In the genomic region with DNA sequence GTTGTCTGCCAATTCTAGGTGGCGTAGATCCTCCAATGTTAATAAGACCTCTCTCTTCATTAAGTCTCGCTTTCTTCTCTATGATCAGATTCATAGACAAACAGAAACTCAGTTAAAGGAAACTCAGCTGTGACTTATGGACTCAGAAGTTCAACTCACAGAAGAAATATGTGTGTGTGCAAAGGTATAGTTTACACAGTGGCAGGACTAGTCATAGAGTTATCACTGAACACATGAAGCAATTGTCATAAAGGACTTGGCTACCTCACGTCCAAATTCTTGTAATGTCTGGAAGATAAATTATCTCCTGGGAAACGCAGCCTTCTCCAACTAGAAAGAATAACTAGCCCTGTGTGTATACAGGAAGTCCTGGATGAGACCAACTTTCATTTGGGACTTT, we compare ENCODE assay signal across 45 mouse cellular contexts. TPM values are rescaled to one million over a fixed set of nuclear protein-coding genes. Genes with fewer than 3 reads are reported as not detected.
"Had no signal": no experiment of that assay in that cellular context is flagged by ENCODE, and none has a peak within 500 bp of the region (broad histone marks: within the 10 kb centered on the region; RNA-seq: fewer than 3 reads in every experiment).

No protein-coding gene starts in this region.

- H3K27ac ChIP-seq: heart, adult 2 months; heart, embryonic 10.5 days; heart, embryonic 13.5 days; heart, embryonic 15.5 days; hindbrain, embryonic 10.5 days; hindbrain, embryonic 12.5 days; hindbrain, embryonic 13.5 days; hindbrain, embryonic 14.5 days; hindbrain, embryonic 15.5 days; hindbrain, postnatal 0 days; kidney, embryonic 15.5 days; kidney, postnatal 0 days; layer of hippocampus, adult 2 months; left cerebral cortex, adult 2 months had no signal

- ATAC-seq: hindbrain, embryonic 16.5 days; hindbrain, postnatal 0 days; inflammation-experienced regulatory T-cells, adult 6 months had no signal

- DNase-seq: heart, adult 2 months; heart, postnatal 10 days; heart, postnatal 14 days; heart, postnatal 36 days; heart, postnatal 4 days; kidney, adult 11 months; kidney, adult 18-20 months; kidney, adult 2 months; kidney, adult 8-10 months; kidney, postnatal 10 days; kidney, postnatal 14 days; kidney, postnatal 25 days; kidney, postnatal 36 days; kidney, postnatal 4 days; layer of hippocampus, adult 9-11 months; layer of hippocampus, postnatal 36 days had no signal

- H3K9me3 ChIP-seq: heart, embryonic 10.5 days; heart, embryonic 15.5 days; hindbrain, embryonic 10.5 days; hindbrain, embryonic 12.5 days; hindbrain, embryonic 13.5 days; hindbrain, embryonic 15.5 days; kidney, embryonic 15.5 days had no signal

- H3K4me1 ChIP-seq: heart, embryonic 10.5 days; heart, embryonic 12.5 days; heart, embryonic 13.5 days; heart, embryonic 15.5 days; hindbrain, embryonic 10.5 days; hindbrain, embryonic 12.5 days; hindbrain, embryonic 13.5 days; hindbrain, embryonic 15.5 days; kidney, embryonic 15.5 days had no signal

- H3K27me3 ChIP-seq: heart, embryonic 12.5 days; heart, embryonic 13.5 days; heart, embryonic 15.5 days; hindbrain, embryonic 12.5 days; hindbrain, embryonic 13.5 days; hindbrain, embryonic 15.5 days; kidney, embryonic 15.5 days had no signal

- H3K9ac ChIP-seq: heart, embryonic 12.5 days; heart, embryonic 13.5 days; heart, embryonic 15.5 days; hindbrain, embryonic 12.5 days; hindbrain, embryonic 13.5 days; hindbrain, embryonic 14.5 days; hindbrain, embryonic 15.5 days; kidney, embryonic 15.5 days had no signal

- H3K4me3 ChIP-seq: heart, adult 2 months; heart, embryonic 10.5 days; heart, embryonic 12.5 days; heart, embryonic 13.5 days; heart, embryonic 15.5 days; hindbrain, embryonic 10.5 days; hindbrain, embryonic 12.5 days; hindbrain, embryonic 13.5 days; hindbrain, embryonic 15.5 days; kidney, embryonic 15.5 days; layer of hippocampus, adult 2 months; left cerebral cortex, adult 2 months had no signal

- H3K36me3 ChIP-seq: heart, embryonic 10.5 days; heart, embryonic 12.5 days; heart, embryonic 13.5 days; heart, embryonic 15.5 days; hindbrain, embryonic 10.5 days; hindbrain, embryonic 12.5 days; hindbrain, embryonic 13.5 days; hindbrain, embryonic 15.5 days; kidney, embryonic 15.5 days had no signal

- H3K4me2 ChIP-seq: heart, embryonic 11.5 days; heart, embryonic 12.5 days; heart, embryonic 13.5 days; heart, embryonic 15.5 days; hindbrain, embryonic 12.5 days; hindbrain, embryonic 13.5 days; hindbrain, embryonic 14.5 days; hindbrain, embryonic 15.5 days; kidney, embryonic 15.5 days had no signal

RNA-seq across cellular contexts. Expression of a gene that starts 9.4 kb away (rescaled TPM):
- total RNA-seq: heart, adult 2 months; heart, adult 8-10 months; heart, postnatal 10 days; heart, postnatal 14 days; heart, postnatal 25 days; heart, postnatal 36 days; heart, postnatal 4 days; hindbrain, postnatal 0 days; layer of hippocampus, adult 18-20 months; layer of hippocampus, adult 2 months; layer of hippocampus, adult 8-10 months; layer of hippocampus, postnatal 10 days; layer of hippocampus, postnatal 14 days; layer of hippocampus, postnatal 25 days; layer of hippocampus, postnatal 36 days; left cerebral cortex, adult 18-20 months; left cerebral cortex, adult 2 months had no signal
- polyA plus RNA-seq: heart, adult 2 months; heart, embryonic 14.5 days; heart, embryonic 15.5 days; heart, embryonic 16.5 days; heart, postnatal 0 days; hindbrain, embryonic 10.5 days; hindbrain, embryonic 11.5 days; hindbrain, embryonic 12.5 days; hindbrain, embryonic 13.5 days; hindbrain, embryonic 14.5 days; hindbrain, embryonic 15.5 days; hindbrain, embryonic 16.5 days; hindbrain, postnatal 0 days; inflammation-experienced regulatory T-cells, adult 6 months had no signal
